Mouse (Mus musculus) lung, embryonic 16.5 days (tissue): ENCODE results near the gene Pfkl. TPM values are rescaled to one million over a fixed set of nuclear protein-coding genes. Genes with fewer than 3 reads are reported as not detected.

Experiments used
- ATAC-seq: fragments of 200-750 bp; cut with Nextera tagmentation; 2 replicates; pipeline ENCODE4 v1.8.0; 2017; ENCODE audit warnings: low read depth, mild to moderate bottlenecking, moderate library complexity
- H3K27ac ChIP-seq: fragments of 300-500 bp; sonication (generic); 2 replicates; pipeline ENCODE4 v1.5.1; 2014; ENCODE audit warnings: mild to moderate bottlenecking, control low read depth, low read length
- H3K27me3 ChIP-seq: fragments of 300-500 bp; sonication (generic); 2 replicates; pipeline ENCODE4 v1.6.1; 2014; ENCODE audit warnings: low read depth, low read length, mixed read lengths; ENCODE audit not compliant: control insufficient read depth, insufficient read depth
- H3K36me3 ChIP-seq: fragments of 300-500 bp; sonication (generic); 2 replicates; pipeline ENCODE4 v1.6.1; 2014; ENCODE audit warnings: low read length; ENCODE audit not compliant: control insufficient read depth, insufficient read depth
- H3K4me1 ChIP-seq: fragments of 300-500 bp; sonication (generic); replicated peaks from 2 replicates; pipeline ENCODE4 v1.6.1; 2014; ENCODE audit warnings: low read length, mixed read lengths; ENCODE audit not compliant: control insufficient read depth, insufficient read depth
- H3K4me2 ChIP-seq: fragments of 300-500 bp; sonication (generic); 2 replicates; pipeline ENCODE4 v1.6.1; 2014; ENCODE audit warnings: low read depth, low read length, control low read depth
- H3K4me3 ChIP-seq: fragments of 300-500 bp; sonication (generic); 2 replicates; pipeline ENCODE4 v1.5.1; 2014; ENCODE audit warnings: mild to moderate bottlenecking, low read length, control low read depth
- H3K9ac ChIP-seq: fragments of 300-500 bp; sonication (generic); 2 replicates; pipeline ENCODE4 v1.6.1; 2014; ENCODE audit warnings: low read length, control low read depth
- H3K9me3 ChIP-seq: fragments of 300-500 bp; sonication (generic); 2 replicates; pipeline ENCODE4 v1.6.1; 2016; ENCODE audit warnings: low read length; ENCODE audit not compliant: control insufficient read depth
- WGBS: fragments of 180-500 bp; shearing (Covaris S2); extraction: QIAGEN DNeasy Blood & Tissue Kit; methylation state at CpG from one replicate; pipeline ENCODE4 v1.1.7; 2014; 5-methylcytosine and 5-hydroxymethylcytosine counted together
- polyA plus RNA-seq: library from polyadenylated mRNA; unstranded; fragments of >200 nt; fragmentation: Nextera tagmentation; extraction: Ambion mirVana; gene quantifications from 2 replicates; pipeline ENCODE4 v1.2.1, GENCODE M21; 2015

Pfkl gene
- polyA plus RNA-seq, result 158 and 164 TPM in 2 replicates

DNA sequence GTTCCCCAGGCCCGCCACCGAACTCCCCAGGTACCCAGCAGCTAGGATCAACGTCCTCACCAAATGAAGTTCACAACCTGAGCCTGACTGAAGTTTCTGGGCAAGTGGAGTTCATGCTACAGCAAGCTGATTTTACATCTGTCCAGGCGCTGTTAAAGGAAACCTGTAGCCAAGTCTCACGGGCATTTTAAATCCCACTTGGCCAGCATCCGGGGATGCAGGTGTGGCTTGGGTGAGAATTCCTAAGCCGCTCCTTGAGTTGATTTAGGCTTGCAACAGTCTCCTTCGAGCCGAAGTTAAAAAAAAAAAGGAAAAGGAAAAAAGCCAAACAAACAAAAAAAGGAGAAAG, at the start of gene Pfkl:
Gene Pfkl (minus strand): TSS at position 139 of the 349 bp plus-strand sequence.
- WGBS, result under 1% methylated on average over 9 of the region's 9 CpGs
- Histone ChIP-seq H3K4me1 (peaks cover 27% of the 10 kb centered on the region), H3K4me3 (peak within 1 kb of the TSS; percentile 84), H3K36me3 (no peaks in the 10 kb centered on the region), H3K9me3 (no peaks in the 10 kb centered on the region), H3K4me2 (peak within 1 kb of the TSS; percentile 92), H3K27ac (peak within 1 kb of the TSS; percentile 99), H3K27me3 (no peaks in the 10 kb centered on the region), H3K9ac (peak within 1 kb of the TSS; percentile 90)
- ATAC-seq, result peak; percentile 15; the same call in 1 of the 2 replicates

DNA sequence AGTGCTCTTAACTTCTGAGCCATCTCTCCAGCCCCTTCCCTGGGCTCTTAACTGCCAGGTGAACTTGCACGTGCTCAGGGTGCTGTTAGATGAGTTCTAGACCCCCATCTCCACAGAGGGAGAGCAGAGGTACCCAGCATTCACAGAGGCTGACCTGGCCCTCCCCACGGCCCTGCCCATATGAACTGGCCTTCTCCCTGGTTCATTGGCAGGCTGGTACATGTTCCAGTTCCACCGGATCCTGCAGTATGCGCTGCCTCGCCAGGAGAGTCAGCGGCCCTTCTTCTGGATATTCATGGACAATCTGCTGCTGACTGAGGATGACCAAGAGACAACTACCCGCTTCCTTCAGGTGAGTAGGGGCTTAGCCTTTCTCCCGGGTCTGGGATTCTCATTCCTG, 47.2 kb upstream of the Pfkl start:
- no peak for ATAC-seq
- 83% methylated on average over 8 of the region's 8 CpGs for WGBS

GRCm38 (mm10) chr10:78054633-78055565, 45.0 kb upstream of the Pfkl start:
- no peak overlapping the region for H3K9ac ChIP-seq
- H3K4me2 ChIP-seq, result peak overlapping the region; percentile 18; the same call in 1 of the 2 replicates
- H3K4me3 ChIP-seq, result no peak overlapping the region
- 38% methylated on average over 19 of the region's 19 CpGs for whole genome bisulfite sequencing
- peak overlapping the region; percentile 80 for H3K27ac ChIP-seq
- peak; percentile 94 for ATAC-seq
- no peaks in the 10 kb centered on the region for H3K9me3 ChIP-seq
- H3K27me3 ChIP-seq, result no peaks in the 10 kb centered on the region
- no peaks in the 10 kb centered on the region for H3K36me3 ChIP-seq
- peaks cover 6% of the 10 kb centered on the region for H3K4me1 ChIP-seq

More for the DNA sequence above, 47.2 kb upstream of the Pfkl start:
- Histone ChIP-seq H3K27ac (no peak overlapping the region), H3K9ac (no peak overlapping the region), H3K9me3 (no peaks in the 10 kb centered on the region), H3K4me1 (peaks cover 6% of the 10 kb centered on the region), H3K36me3 (no peaks in the 10 kb centered on the region), H3K4me3 (no peak overlapping the region), H3K27me3 (no peaks in the 10 kb centered on the region), H3K4me2 (no peak overlapping the region)

GRCm38 (mm10) chr10:78049519-78050035, 39.7 kb upstream of the Pfkl start:
- Histone ChIP-seq H3K9me3 (no peaks in the 10 kb centered on the region), H3K4me1 (peaks cover 6% of the 10 kb centered on the region), H3K27me3 (no peaks in the 10 kb centered on the region), H3K9ac (no peak overlapping the region), H3K36me3 (no peaks in the 10 kb centered on the region), H3K27ac (no peak overlapping the region), H3K4me3 (no peak overlapping the region), H3K4me2 (no peak overlapping the region)
- WGBS, result 54% methylated on average over 11 of the region's 11 CpGs
- no peak; the same call in 1 of the 2 replicates for ATAC-seq

DNA sequence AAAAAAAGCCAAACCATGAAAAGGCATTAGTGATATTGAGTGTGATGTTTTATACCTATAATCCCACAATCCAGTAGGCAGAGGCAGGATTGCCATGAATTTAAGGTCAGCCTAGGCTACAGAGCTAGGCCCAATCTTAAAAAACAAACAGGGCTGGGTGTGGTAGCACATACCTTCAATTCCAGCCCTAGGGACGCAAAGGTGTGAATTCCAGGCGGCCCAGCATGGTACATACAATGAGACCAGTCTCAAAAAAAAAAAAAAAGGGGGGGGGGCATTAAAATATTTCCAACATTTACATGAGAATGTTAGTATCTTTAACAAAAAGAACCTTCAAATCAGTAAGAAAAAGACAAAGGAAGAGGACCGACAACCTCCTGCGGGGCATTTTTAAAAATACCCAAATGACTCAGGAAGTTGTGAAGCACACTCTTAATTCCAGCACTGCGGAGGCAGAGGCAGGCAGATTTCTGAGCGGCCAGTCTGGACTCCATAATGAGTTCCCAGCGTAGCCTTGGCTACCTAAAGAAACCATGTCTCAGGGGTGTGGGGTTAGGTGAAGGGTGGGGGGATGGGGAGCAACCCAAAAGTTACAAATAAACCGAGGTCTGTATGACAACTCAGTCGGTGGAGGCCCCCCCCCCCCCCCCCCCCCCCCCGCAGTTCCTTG, 38.3 kb upstream of the Pfkl start:
- H3K27ac ChIP-seq, result no peak overlapping the region
- H3K4me2 ChIP-seq, result no peak overlapping the region
- H3K9ac ChIP-seq, result no peak overlapping the region
- WGBS, result 80% methylated on average over 9 of the region's 10 CpGs
- H3K9me3 ChIP-seq, result no peaks in the 10 kb centered on the region
- no peaks in the 10 kb centered on the region; the same call in 1 of the 2 replicates for H3K27me3 ChIP-seq
- no peak for ATAC-seq
- H3K4me1 ChIP-seq, result peaks cover 5% of the 10 kb centered on the region; the same call in 1 of the 2 replicates
- H3K36me3 ChIP-seq, result no peaks in the 10 kb centered on the region
- no peak overlapping the region for H3K4me3 ChIP-seq

- WGBS, result 80% methylated on average over 4 of the region's 4 CpGs
- ATAC-seq, result no peak
- no peak overlapping the region for H3K4me3 ChIP-seq
- H3K27me3 ChIP-seq, result peaks cover 2% of the 10 kb centered on the region; the same call in 1 of the 2 replicates
- no peak overlapping the region for H3K9ac ChIP-seq
- no peak overlapping the region for H3K4me2 ChIP-seq
- no peak overlapping the region for H3K27ac ChIP-seq
- H3K9me3 ChIP-seq, result no peaks in the 10 kb centered on the region
- H3K36me3 ChIP-seq, result no peaks in the 10 kb centered on the region
- peaks cover 7% of the 10 kb centered on the region; the same call in 1 of the 2 replicates for H3K4me1 ChIP-seq
Observed at GRCm38 (mm10) chr10:78046388-78046787, 36.5 kb upstream of the Pfkl start.

DNA sequence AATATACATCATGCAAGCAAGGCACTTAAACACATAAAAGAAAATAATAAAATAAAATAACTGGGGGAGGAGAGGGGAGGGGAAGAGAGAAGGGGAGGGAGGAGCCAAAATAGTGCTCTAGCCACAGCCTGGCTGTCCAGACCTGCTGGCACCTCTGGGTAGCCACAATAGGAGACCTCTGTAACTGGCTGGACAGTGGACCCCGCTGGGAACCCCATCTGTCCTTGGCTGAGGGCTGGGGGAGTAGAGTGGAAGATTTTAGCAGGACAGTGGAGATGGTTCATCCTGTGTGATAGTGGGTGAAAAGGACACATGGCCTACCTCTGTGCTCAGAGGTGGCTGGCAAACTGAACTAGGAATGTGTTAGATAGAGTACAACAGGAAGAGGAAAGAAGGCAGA, 34.6 kb upstream of the Pfkl start:
- no peak overlapping the region for H3K4me3 ChIP-seq
- no peak for ATAC-seq
- H3K9me3 ChIP-seq, result no peaks in the 10 kb centered on the region
- H3K27me3 ChIP-seq, result peaks cover 2% of the 10 kb centered on the region; the same call in 1 of the 2 replicates
- WGBS, result 67% methylated on average over 1 of the region's 1 CpGs
- no peaks in the 10 kb centered on the region for H3K36me3 ChIP-seq
- H3K4me2 ChIP-seq, result no peak overlapping the region
- no peak overlapping the region for H3K9ac ChIP-seq
- peaks cover 7% of the 10 kb centered on the region; the same call in 1 of the 2 replicates for H3K4me1 ChIP-seq
- H3K27ac ChIP-seq, result no peak overlapping the region

DNA sequence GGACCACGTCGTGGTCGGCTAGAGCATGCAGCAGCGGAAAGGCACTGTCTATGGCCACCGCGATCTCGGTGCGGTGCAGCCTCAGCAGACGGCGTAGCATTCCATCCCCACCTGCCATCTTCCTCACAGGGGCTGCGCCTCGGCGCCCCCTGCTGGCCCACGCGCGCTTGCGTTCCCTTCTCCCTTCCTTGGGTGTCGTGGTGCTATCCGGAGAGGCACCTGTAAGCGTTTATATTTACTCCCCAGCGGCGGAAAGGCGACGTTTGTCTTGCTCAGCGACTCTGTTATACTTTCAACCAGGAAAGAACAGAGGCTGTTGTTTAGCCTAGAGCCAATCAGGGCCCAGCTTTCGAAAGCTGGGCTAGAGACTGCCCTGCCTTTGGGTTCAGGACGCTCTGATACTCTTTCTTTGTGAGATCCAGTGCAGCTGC, 33.5 kb upstream of the Pfkl start, which contains the start of gene Aire:
Gene Aire (minus strand): TSS at position 205 of the 431 bp plus-strand sequence.
- Histone ChIP-seq H3K9ac (peak within 1 kb of the TSS; percentile 19), H3K27me3 (peaks cover 2% of the 10 kb centered on the region; the same call in 1 of the 2 replicates), H3K4me3 (peak within 1 kb of the TSS; percentile 22), H3K36me3 (no peaks in the 10 kb centered on the region), H3K9me3 (no peaks in the 10 kb centered on the region), H3K4me1 (peaks cover 7% of the 10 kb centered on the region; the same call in 1 of the 2 replicates), H3K4me2 (peak within 1 kb of the TSS; percentile 47), H3K27ac (no peak within 1 kb of the TSS)
- 4% methylated on average over 27 of the region's 27 CpGs for WGBS
- peak; percentile 51 for ATAC-seq
